ENCODE assay signal across 29 mouse cellular contexts in genomic region chr10:52215267-52215818, GRCm38 (mm10). TPM values are rescaled to one million over a fixed set of nuclear protein-coding genes. Genes with fewer than 3 reads are reported as not detected.
DNase-seq lines count a peak whose midpoint lies in the region; ATAC-seq and TF ChIP-seq lines count a peak whose summit lies in the region.
"Had no signal": no experiment of that assay in that cellular context is flagged by ENCODE, and none has a peak within 500 bp of the region (broad histone marks: within the 10 kb centered on the region; RNA-seq: fewer than 3 reads in every experiment).

No protein-coding gene starts in this region.

- 0 out of 2 replicates have a peak overlapping the region, but pooled peaks have one; percentile 15 for H3K9ac ChIP-seq in lung, embryonic 16.5 days (ENCODE audit: low read length)
- no peak overlapping the region for H3K9ac ChIP-seq in intestine, embryonic 15.5 days
- H3K9ac ChIP-seq in stomach, embryonic 14.5 days (replicated peaks; ENCODE audit: low read depth, low read length) = no peak overlapping the region
- no peak overlapping the region for H3K9ac ChIP-seq in stomach, postnatal 0 days (ENCODE audit: low read length)
- H3K9ac ChIP-seq: embryonic facial prominence, embryonic 12.5 days; embryonic facial prominence, embryonic 15.5 days; forebrain, postnatal 0 days; heart, embryonic 12.5 days; heart, embryonic 15.5 days; hindbrain, embryonic 13.5 days had no signal

- peaks cover 6% of the 10 kb centered on the region; the same call in 1 of the 2 replicates for H3K4me1 ChIP-seq in lung, embryonic 16.5 days (replicated peaks; ENCODE audit: control insufficient read depth, insufficient read depth, low read length)
- H3K4me1 ChIP-seq in intestine, embryonic 15.5 days (replicated peaks) = 0 out of 2 replicates have a peak, but pooled peaks cover 3% of the 10 kb centered on the region
- H3K4me1 ChIP-seq in stomach, embryonic 14.5 days (ENCODE audit: control insufficient read depth, insufficient read depth, low read length) = 0 out of 2 replicates have a peak, but pooled peaks cover 4% of the 10 kb centered on the region
- H3K4me1 ChIP-seq in stomach, postnatal 0 days (replicated peaks; ENCODE audit: control insufficient read depth, insufficient read depth) = no peaks in the 10 kb centered on the region
- H3K4me1 ChIP-seq: embryonic facial prominence, embryonic 12.5 days; embryonic facial prominence, embryonic 15.5 days; heart, embryonic 15.5 days; hindbrain, embryonic 10.5 days; hindbrain, embryonic 13.5 days had no signal

- TF ChIP-seq EP300 in stomach, postnatal 0 days (optimal IDR thresholded peaks at IDR 0.05) = no peak

- H3K27me3 ChIP-seq in lung, embryonic 16.5 days (ENCODE audit: control insufficient read depth, insufficient read depth, low read depth, low read length) = no peaks in the 10 kb centered on the region
- H3K27me3 ChIP-seq in intestine, embryonic 15.5 days (replicated peaks) = no peaks in the 10 kb centered on the region
- no peaks in the 10 kb centered on the region for H3K27me3 ChIP-seq in stomach, embryonic 14.5 days (ENCODE audit: control insufficient read depth, insufficient read depth, low read length)
- H3K27me3 ChIP-seq in stomach, postnatal 0 days (ENCODE audit: control insufficient read depth, insufficient read depth, low read length) = no peaks in the 10 kb centered on the region
- H3K27me3 ChIP-seq: CH12.LX; embryonic facial prominence, embryonic 12.5 days; embryonic facial prominence, embryonic 15.5 days; heart, embryonic 12.5 days; heart, embryonic 15.5 days; hindbrain, embryonic 13.5 days had no signal

- H3K9me3 ChIP-seq in lung, embryonic 16.5 days (ENCODE audit: control insufficient read depth, low read length) = no peaks in the 10 kb centered on the region
- H3K9me3 ChIP-seq in intestine, embryonic 15.5 days = no peaks in the 10 kb centered on the region
- no peaks in the 10 kb centered on the region for H3K9me3 ChIP-seq in stomach, embryonic 14.5 days (ENCODE audit: control insufficient read depth, low read depth, low read length)
- H3K9me3 ChIP-seq in stomach, postnatal 0 days (ENCODE audit: control insufficient read depth, low read length) = no peaks in the 10 kb centered on the region
- H3K9me3 ChIP-seq: embryonic facial prominence, embryonic 12.5 days; embryonic facial prominence, embryonic 15.5 days; G1E; heart, embryonic 12.5 days; heart, embryonic 15.5 days; hindbrain, embryonic 10.5 days; hindbrain, embryonic 13.5 days had no signal

- no peaks in the 10 kb centered on the region for H3K36me3 ChIP-seq in lung, embryonic 16.5 days (ENCODE audit: control insufficient read depth, insufficient read depth, low read length)
- no peaks in the 10 kb centered on the region for H3K36me3 ChIP-seq in intestine, embryonic 15.5 days
- no peaks in the 10 kb centered on the region for H3K36me3 ChIP-seq in stomach, embryonic 14.5 days (ENCODE audit: control insufficient read depth, insufficient read depth, low read length)
- no peaks in the 10 kb centered on the region for H3K36me3 ChIP-seq in stomach, postnatal 0 days (ENCODE audit: control insufficient read depth, insufficient read depth, low read length)
- H3K36me3 ChIP-seq: embryonic facial prominence, embryonic 12.5 days; embryonic facial prominence, embryonic 15.5 days; G1E; heart, embryonic 12.5 days; heart, embryonic 15.5 days; hindbrain, embryonic 10.5 days; hindbrain, embryonic 13.5 days had no signal

- no peak overlapping the region for H3K4me3 ChIP-seq in lung, embryonic 16.5 days (ENCODE audit: low read length)
- H3K4me3 ChIP-seq in intestine, embryonic 15.5 days (replicated peaks) = no peak overlapping the region
- H3K4me3 ChIP-seq in stomach, embryonic 14.5 days (ENCODE audit: low read depth, low read length) = no peak overlapping the region
- no peak overlapping the region for H3K4me3 ChIP-seq in stomach, postnatal 0 days (ENCODE audit: low read depth, low read length)
- H3K4me3 ChIP-seq: embryonic facial prominence, embryonic 12.5 days; embryonic facial prominence, embryonic 15.5 days; heart, embryonic 12.5 days; heart, embryonic 15.5 days; hindbrain, embryonic 10.5 days; hindbrain, embryonic 13.5 days had no signal

- peak; percentile 32; the same call in 1 of the 2 replicates for ATAC-seq in lung, embryonic 16.5 days (ENCODE audit: low read depth)
- peak; percentile 69 for ATAC-seq in intestine, embryonic 15.5 days
- peak; percentile 70; the same call in 1 of the 2 replicates for ATAC-seq in stomach, embryonic 14.5 days (ENCODE audit: insufficient number of reproducible peaks, insufficient read depth, low FRiP score, low read depth)
- peak; percentile 73; the same call in 1 of the 2 replicates for ATAC-seq in stomach, postnatal 0 days (ENCODE audit: low FRiP score, low TSS enrichment)
- ATAC-seq: forebrain, embryonic 14.5 days; forebrain, postnatal 0 days; hindbrain, postnatal 0 days had no signal

- WGBS in lung, embryonic 16.5 days = 26% methylated on average over 2 of the region's 2 CpGs
- WGBS in intestine, embryonic 15.5 days = 38% methylated on average over 2 of the region's 2 CpGs
- 33% methylated on average over 2 of the region's 2 CpGs for WGBS in stomach, embryonic 14.5 days
- WGBS in stomach, postnatal 0 days = 25% methylated on average over 2 of the region's 2 CpGs

- no peak for TF ChIP-seq CTCF in stomach, postnatal 0 days (IDR thresholded peaks at IDR 0.05; ENCODE audit: low read depth)

- no peak for DNase-seq in lung, adult 18-20 months
- DNase-seq in stomach, postnatal 0 days (ENCODE audit: low spot score) = no peak
- no peak for DNase-seq in urinary bladder, postnatal 14 days (ENCODE audit: low spot score)
- no peak for DNase-seq in cerebellum, adult 9-11 months
- DNase-seq: adrenal gland, adult 2 months; adrenal gland, postnatal 14 days; B cell, adult 2 months; cerebellum, adult 11 months; cerebellum, adult 2 months; cerebellum, postnatal 10 days; forebrain, postnatal 0 days; gastrocnemius, postnatal 25 days; heart, adult 18-20 months; heart, postnatal 10 days; heart, postnatal 36 days had no signal

- H3K27ac ChIP-seq in lung, embryonic 16.5 days (ENCODE audit: low read length) = peak overlapping the region; percentile 61
- H3K27ac ChIP-seq in intestine, embryonic 15.5 days = no peak overlapping the region
- H3K27ac ChIP-seq in stomach, embryonic 14.5 days (ENCODE audit: low read length) = no peak overlapping the region
- H3K27ac ChIP-seq in stomach, postnatal 0 days (replicated peaks) = no peak overlapping the region
- H3K27ac ChIP-seq: embryonic facial prominence, embryonic 12.5 days; embryonic facial prominence, embryonic 15.5 days; heart, embryonic 15.5 days; hindbrain, embryonic 10.5 days; hindbrain, embryonic 13.5 days; hindbrain, postnatal 0 days had no signal

- H3K4me2 ChIP-seq in lung, embryonic 16.5 days (ENCODE audit: low read depth, low read length) = no peak overlapping the region
- H3K4me2 ChIP-seq in intestine, embryonic 15.5 days (replicated peaks) = no peak overlapping the region
- H3K4me2 ChIP-seq in stomach, embryonic 14.5 days (replicated peaks; ENCODE audit: low read depth, low read length) = no peak overlapping the region
- H3K4me2 ChIP-seq in stomach, postnatal 0 days (replicated peaks; ENCODE audit: low read depth) = no peak overlapping the region
- H3K4me2 ChIP-seq: embryonic facial prominence, embryonic 12.5 days; embryonic facial prominence, embryonic 15.5 days; heart, embryonic 12.5 days; heart, embryonic 15.5 days; hindbrain, embryonic 13.5 days had no signal

RNA-seq across cellular contexts. Expression of gene Dcbld1, which starts 18.1 kb away (rescaled TPM):
- polyA plus RNA-seq in lung, embryonic 16.5 days (2015; fragmentation: Nextera tagmentation; extraction: Ambion mirVana) = 27.6 and 27.8 TPM in 2 replicates
- polyA plus RNA-seq in intestine, embryonic 15.5 days (2015; fragmentation: Nextera tagmentation; extraction: Ambion mirVana) = 42.4 and 44.6 TPM in 2 replicates
- polyA plus RNA-seq in stomach, embryonic 14.5 days (2014; fragmentation: Nextera tagmentation; extraction: Ambion mirVana) = 35.3 and 35.9 TPM in 2 replicates
- 16.6 and 18.6 TPM in 2 replicates for polyA plus RNA-seq in stomach, postnatal 0 days (2015; fragmentation: Nextera tagmentation; extraction: Ambion mirVana)
- polyA plus RNA-seq: G1E had no signal

RNA-seq across cellular contexts. Expression of gene Ros1, which starts 20.3 kb away (rescaled TPM):
- 0.23 and 0.39 TPM in 2 replicates for polyA plus RNA-seq in lung, embryonic 16.5 days (2015; fragmentation: Nextera tagmentation; extraction: Ambion mirVana)
- 3.3 and 3.6 TPM in 2 replicates for polyA plus RNA-seq in intestine, embryonic 15.5 days (2015; fragmentation: Nextera tagmentation; extraction: Ambion mirVana)
- polyA plus RNA-seq in stomach, embryonic 14.5 days (2014; fragmentation: Nextera tagmentation; extraction: Ambion mirVana) = 0.04 and 0.25 TPM in 2 replicates
- polyA plus RNA-seq in stomach, postnatal 0 days (2015; fragmentation: Nextera tagmentation; extraction: Ambion mirVana) = 0.10 and 0.13 TPM in 2 replicates
- polyA plus RNA-seq: adrenal gland, adult 2 months; cerebellum, adult 2 months; embryonic facial prominence, embryonic 12.5 days; embryonic facial prominence, embryonic 15.5 days; forebrain, embryonic 11.5 days; forebrain, embryonic 14.5 days; forebrain, postnatal 0 days; G1E; heart, embryonic 15.5 days; hindbrain, embryonic 10.5 days; hindbrain, embryonic 13.5 days; hindbrain, postnatal 0 days had no signal
